ENCODE assay signal across 20 mouse cellular contexts in genomic region chr13:109406341-109406740, GRCm38 (mm10).
DNase-seq lines count a peak whose midpoint lies in the region; ATAC-seq and TF ChIP-seq lines count a peak whose summit lies in the region.
"Had no signal": no experiment of that assay in that cellular context is flagged by ENCODE, and none has a peak within 500 bp of the region (broad histone marks: within the 10 kb centered on the region; RNA-seq: fewer than 3 reads in every experiment).

No protein-coding gene starts in this region.

- intact Hi-C loops in gastrocnemius, adult 2 months (cut with DNase I), result no loop called here
- intact Hi-C loops in heart, postnatal 14 days (cut with DNase I), result no loop called here

- no peaks in the 10 kb centered on the region for H3K9me3 ChIP-seq in heart, embryonic 15.5 days (replicated peaks)
- H3K9me3 ChIP-seq in neural tube, embryonic 15.5 days (replicated peaks), result no peaks in the 10 kb centered on the region
- H3K9me3 ChIP-seq: embryonic facial prominence, embryonic 12.5 days; forebrain, embryonic 15.5 days; hindbrain, embryonic 12.5 days had no signal

- no peak for TF ChIP-seq POLR2A in testis, adult 2 months (IDR thresholded peaks at IDR 0.05; ENCODE audit: control insufficient read depth, low read depth, low read length)

- peak overlapping the region; percentile 36; the same call in 1 of the 2 replicates for H3K4me2 ChIP-seq in heart, embryonic 15.5 days
- H3K4me2 ChIP-seq in neural tube, embryonic 15.5 days, result no peak overlapping the region
- H3K4me2 ChIP-seq: embryonic facial prominence, embryonic 12.5 days; forebrain, embryonic 15.5 days; hindbrain, embryonic 12.5 days had no signal

- no peaks in the 10 kb centered on the region for H3K4me1 ChIP-seq in heart, embryonic 15.5 days (replicated peaks)
- no peaks in the 10 kb centered on the region; the same call in 1 of the 2 replicates for H3K4me1 ChIP-seq in testis, adult 2 months (ENCODE audit: control insufficient read depth, insufficient read depth, low read length)
- no peaks in the 10 kb centered on the region for H3K4me1 ChIP-seq in neural tube, embryonic 15.5 days
- H3K4me1 ChIP-seq: embryonic facial prominence, embryonic 12.5 days; forebrain, embryonic 15.5 days; hindbrain, embryonic 12.5 days had no signal

- 66% methylated on average over 8 of the region's 8 CpGs for WGBS in heart, embryonic 15.5 days
- 96% methylated on average over 8 of the region's 8 CpGs for WGBS in neural tube, embryonic 15.5 days

- no peak for TF ChIP-seq CTCF in gastrocnemius, adult 2 months (IDR thresholded peaks at IDR 0.05)
- TF ChIP-seq CTCF in testis, adult 2 months (IDR thresholded peaks at IDR 0.05; ENCODE audit: control insufficient read depth, insufficient read depth, insufficient replicate concordance, low read depth, low read length), result no peak

- H3K9ac ChIP-seq in heart, embryonic 15.5 days, result no peak overlapping the region
- no peak overlapping the region for H3K9ac ChIP-seq in neural tube, embryonic 15.5 days (replicated peaks)
- H3K9ac ChIP-seq: embryonic facial prominence, embryonic 12.5 days; forebrain, embryonic 15.5 days; hindbrain, embryonic 12.5 days had no signal

- peak; percentile 39 for DNase-seq in gastrocnemius, adult 2 months
- DNase-seq in gastrocnemius, postnatal 10 days, result no peak
- DNase-seq in heart, postnatal 14 days, result no peak
- no peak for DNase-seq in testis, postnatal 10 days (ENCODE audit: low spot score)
- DNase-seq in spleen, postnatal 14 days (ENCODE audit: low spot score in 2 of 2), result no peak
- DNase-seq: adrenal gland, postnatal 10 days; cerebellum, adult 11-12 months; cerebellum, adult 9-10 months; cerebellum, postnatal 25 days; gastrocnemius, postnatal 36 days; heart, postnatal 36 days had no signal

- ATAC-seq in heart, embryonic 15.5 days (replicated peaks; ENCODE audit: insufficient number of reproducible peaks, insufficient read depth, low FRiP score, low read depth), result no peak
- no peak for ATAC-seq in neural tube, embryonic 15.5 days (ENCODE audit: low FRiP score)
- ATAC-seq: forebrain, embryonic 15.5 days; hindbrain, embryonic 16.5 days; inflammation-experienced regulatory T-cells, adult 6 months; intestine, postnatal 0 days had no signal

- peak overlapping the region; percentile 48; the same call in 1 of the 2 replicates for H3K27ac ChIP-seq in gastrocnemius, adult 2 months
- H3K27ac ChIP-seq in heart, embryonic 15.5 days, result no peak overlapping the region
- H3K27ac ChIP-seq in testis, adult 2 months (ENCODE audit: control insufficient read depth, insufficient read depth, low read depth, low read length), result no peak overlapping the region
- H3K27ac ChIP-seq in neural tube, embryonic 15.5 days (replicated peaks), result no peak overlapping the region
- H3K27ac ChIP-seq: embryonic facial prominence, embryonic 12.5 days; forebrain, embryonic 15.5 days; hindbrain, embryonic 12.5 days had no signal

- no peaks in the 10 kb centered on the region for H3K36me3 ChIP-seq in heart, embryonic 15.5 days
- H3K36me3 ChIP-seq in testis, adult 2 months (ENCODE audit: control insufficient read depth, insufficient read depth, low read length), result no peaks in the 10 kb centered on the region
- no peaks in the 10 kb centered on the region for H3K36me3 ChIP-seq in neural tube, embryonic 15.5 days
- H3K36me3 ChIP-seq: embryonic facial prominence, embryonic 12.5 days; forebrain, embryonic 15.5 days; hindbrain, embryonic 12.5 days had no signal

- H3K27me3 ChIP-seq in heart, embryonic 15.5 days, result no peaks in the 10 kb centered on the region
- no peaks in the 10 kb centered on the region for H3K27me3 ChIP-seq in testis, adult 2 months (ENCODE audit: control insufficient read depth, insufficient read depth, low read length)
- no peaks in the 10 kb centered on the region for H3K27me3 ChIP-seq in neural tube, embryonic 15.5 days (replicated peaks)
- H3K27me3 ChIP-seq: embryonic facial prominence, embryonic 12.5 days; forebrain, embryonic 15.5 days; hindbrain, embryonic 12.5 days had no signal

- H3K4me3 ChIP-seq in gastrocnemius, adult 2 months, result no peak overlapping the region
- H3K4me3 ChIP-seq in heart, embryonic 15.5 days, result no peak overlapping the region
- peak overlapping the region; percentile 66 for H3K4me3 ChIP-seq in testis, adult 2 months (ENCODE audit: control insufficient read depth, low read depth, low read length)
- no peak overlapping the region for H3K4me3 ChIP-seq in neural tube, embryonic 15.5 days (replicated peaks)
- H3K4me3 ChIP-seq: embryonic facial prominence, embryonic 12.5 days; forebrain, embryonic 15.5 days; hindbrain, embryonic 12.5 days had no signal
